In genomic region chr13:77868314-77868713, GRCm38 (mm10) we compare ENCODE assay signal across 18 mouse cellular contexts.
DNase-seq lines count a peak whose midpoint lies in the region; ATAC-seq and TF ChIP-seq lines count a peak whose summit lies in the region.
"Had no signal": no experiment of that assay in that cellular context is flagged by ENCODE, and none has a peak within 500 bp of the region (broad histone marks: within the 10 kb centered on the region; RNA-seq: fewer than 3 reads in every experiment).

No protein-coding gene starts in this region.

- TF ChIP-seq CTCF in midbrain, postnatal 0 days (IDR thresholded peaks at IDR 0.05), result no peak
- TF ChIP-seq CTCF in stomach, postnatal 0 days (IDR thresholded peaks at IDR 0.05; ENCODE audit: low read depth), result no peak

- no peaks in the 10 kb centered on the region for H3K9me3 ChIP-seq in midbrain, embryonic 10.5 days (replicated peaks)
- H3K9me3 ChIP-seq in midbrain, postnatal 0 days (ENCODE audit: low read length), result no peaks in the 10 kb centered on the region
- no peaks in the 10 kb centered on the region for H3K9me3 ChIP-seq in forebrain, embryonic 12.5 days
- no peaks in the 10 kb centered on the region for H3K9me3 ChIP-seq in midbrain, embryonic 14.5 days (ENCODE audit: control insufficient read depth, low read length)
- H3K9me3 ChIP-seq in stomach, postnatal 0 days (ENCODE audit: control insufficient read depth, low read length), result no peaks in the 10 kb centered on the region
- H3K9me3 ChIP-seq in liver, embryonic 11.5 days (ENCODE audit: control insufficient read depth, low read length), result no peaks in the 10 kb centered on the region
- H3K9me3 ChIP-seq: embryonic facial prominence, embryonic 15.5 days; heart, embryonic 13.5 days; limb, embryonic 13.5 days; lung, embryonic 15.5 days had no signal

- H3K9ac ChIP-seq in midbrain, postnatal 0 days (replicated peaks; ENCODE audit: low read length, poor library complexity, severe bottlenecking), result no peak overlapping the region
- H3K9ac ChIP-seq in forebrain, embryonic 12.5 days, result no peak overlapping the region
- H3K9ac ChIP-seq in midbrain, embryonic 14.5 days (replicated peaks; ENCODE audit: low read length), result no peak overlapping the region
- no peak overlapping the region for H3K9ac ChIP-seq in stomach, postnatal 0 days (ENCODE audit: low read length)
- no peak overlapping the region for H3K9ac ChIP-seq in liver, embryonic 11.5 days (ENCODE audit: low read depth, low read length)
- H3K9ac ChIP-seq: embryonic facial prominence, embryonic 15.5 days; heart, embryonic 13.5 days; limb, embryonic 13.5 days; liver, embryonic 14.5 days; lung, embryonic 15.5 days had no signal

- peak overlapping the region; percentile 58 for H3K27ac ChIP-seq in midbrain, embryonic 10.5 days (replicated peaks)
- no peak overlapping the region for H3K27ac ChIP-seq in midbrain, postnatal 0 days (ENCODE audit: low read depth, low read length)
- H3K27ac ChIP-seq in forebrain, embryonic 12.5 days, result peak overlapping the region; percentile 54; the same call in 1 of the 2 replicates
- no peak overlapping the region for H3K27ac ChIP-seq in midbrain, embryonic 14.5 days (replicated peaks; ENCODE audit: low read depth, low read length)
- H3K27ac ChIP-seq in stomach, postnatal 0 days (replicated peaks), result no peak overlapping the region
- no peak overlapping the region for H3K27ac ChIP-seq in liver, embryonic 11.5 days (ENCODE audit: low read depth, low read length)
- H3K27ac ChIP-seq: embryonic facial prominence, embryonic 15.5 days; heart, embryonic 13.5 days; limb, embryonic 13.5 days; liver, embryonic 14.5 days; lung, embryonic 15.5 days had no signal

- no peak overlapping the region for H3K4me3 ChIP-seq in midbrain, embryonic 10.5 days
- no peak overlapping the region for H3K4me3 ChIP-seq in midbrain, postnatal 0 days (ENCODE audit: low read depth, low read length)
- no peak overlapping the region for H3K4me3 ChIP-seq in forebrain, embryonic 12.5 days (replicated peaks)
- H3K4me3 ChIP-seq in midbrain, embryonic 14.5 days (replicated peaks; ENCODE audit: low read depth, low read length), result no peak overlapping the region
- no peak overlapping the region for H3K4me3 ChIP-seq in stomach, postnatal 0 days (ENCODE audit: low read depth, low read length)
- no peak overlapping the region for H3K4me3 ChIP-seq in liver, embryonic 11.5 days (ENCODE audit: low read depth, low read length)
- H3K4me3 ChIP-seq: embryonic facial prominence, embryonic 15.5 days; heart, embryonic 13.5 days; limb, embryonic 13.5 days; lung, embryonic 15.5 days had no signal

- ATAC-seq in midbrain, postnatal 0 days (ENCODE audit: low FRiP score), result no peak
- peak; percentile 73 for ATAC-seq in forebrain, embryonic 12.5 days (ENCODE audit: low FRiP score)
- ATAC-seq in midbrain, embryonic 14.5 days (ENCODE audit: low FRiP score, low TSS enrichment), result peak; percentile 68
- ATAC-seq in stomach, postnatal 0 days (ENCODE audit: low FRiP score, low TSS enrichment), result no peak
- ATAC-seq in liver, embryonic 11.5 days (replicated peaks; ENCODE audit: low FRiP score), result no peak
- ATAC-seq: hindbrain, embryonic 16.5 days; intestine, postnatal 0 days had no signal

- peaks cover 10% of the 10 kb centered on the region; the same call in 1 of the 2 replicates for H3K27me3 ChIP-seq in midbrain, embryonic 10.5 days (ENCODE audit: low read depth, poor library complexity, severe bottlenecking)
- no peaks in the 10 kb centered on the region for H3K27me3 ChIP-seq in midbrain, postnatal 0 days (ENCODE audit: insufficient read depth, low read length)
- H3K27me3 ChIP-seq in forebrain, embryonic 12.5 days, result no peaks in the 10 kb centered on the region
- H3K27me3 ChIP-seq in midbrain, embryonic 14.5 days (ENCODE audit: control insufficient read depth, insufficient read depth, low read length), result no peaks in the 10 kb centered on the region
- H3K27me3 ChIP-seq in stomach, postnatal 0 days (ENCODE audit: control insufficient read depth, insufficient read depth, low read length), result no peaks in the 10 kb centered on the region
- no peaks in the 10 kb centered on the region for H3K27me3 ChIP-seq in liver, embryonic 11.5 days (replicated peaks; ENCODE audit: control insufficient read depth, insufficient read depth, low read length)
- H3K27me3 ChIP-seq: embryonic facial prominence, embryonic 15.5 days; heart, embryonic 13.5 days; limb, embryonic 13.5 days; lung, embryonic 15.5 days had no signal

- peaks cover 35% of the 10 kb centered on the region for H3K4me1 ChIP-seq in midbrain, embryonic 10.5 days
- no peaks in the 10 kb centered on the region for H3K4me1 ChIP-seq in midbrain, postnatal 0 days (ENCODE audit: insufficient read depth, low read length)
- H3K4me1 ChIP-seq in forebrain, embryonic 12.5 days, result peaks cover 4% of the 10 kb centered on the region; the same call in 1 of the 2 replicates
- H3K4me1 ChIP-seq in midbrain, embryonic 14.5 days (ENCODE audit: control insufficient read depth, insufficient read depth, low read length), result 0 out of 2 replicates have a peak, but pooled peaks cover 4% of the 10 kb centered on the region
- H3K4me1 ChIP-seq in stomach, postnatal 0 days (replicated peaks; ENCODE audit: control insufficient read depth, insufficient read depth), result no peaks in the 10 kb centered on the region
- no peaks in the 10 kb centered on the region for H3K4me1 ChIP-seq in liver, embryonic 11.5 days (replicated peaks; ENCODE audit: control insufficient read depth, insufficient read depth, low read length)
- H3K4me1 ChIP-seq: embryonic facial prominence, embryonic 15.5 days; heart, embryonic 13.5 days; limb, embryonic 13.5 days; lung, embryonic 15.5 days had no signal

- no peak for TF ChIP-seq EP300 in stomach, postnatal 0 days (optimal IDR thresholded peaks at IDR 0.05)

- DNase-seq in midbrain, embryonic 10.5 days (ENCODE audit: low spot score), result peak; percentile 66
- DNase-seq in midbrain, postnatal 0 days (ENCODE audit: low spot score), result no peak
- DNase-seq in midbrain, embryonic 14.5 days, result peak; percentile 51
- DNase-seq in stomach, postnatal 0 days (ENCODE audit: low spot score), result no peak
- no peak for DNase-seq in liver, embryonic 11.5 days (ENCODE audit: low spot score)
- DNase-seq in yolk sac, embryonic 10.5 days (ENCODE audit: low spot score), result no peak
- DNase-seq: cerebellum, adult 2 months; cerebellum, postnatal 36 days; lung, postnatal 4 days; right cerebral cortex, adult 18-20 months had no signal

- no peaks in the 10 kb centered on the region for H3K36me3 ChIP-seq in midbrain, embryonic 10.5 days
- no peaks in the 10 kb centered on the region for H3K36me3 ChIP-seq in midbrain, postnatal 0 days (ENCODE audit: insufficient read depth, low read length)
- no peaks in the 10 kb centered on the region for H3K36me3 ChIP-seq in forebrain, embryonic 12.5 days (replicated peaks)
- H3K36me3 ChIP-seq in midbrain, embryonic 14.5 days (ENCODE audit: control insufficient read depth, insufficient read depth, low read length), result no peaks in the 10 kb centered on the region
- H3K36me3 ChIP-seq in stomach, postnatal 0 days (ENCODE audit: control insufficient read depth, insufficient read depth, low read length), result no peaks in the 10 kb centered on the region
- no peaks in the 10 kb centered on the region for H3K36me3 ChIP-seq in liver, embryonic 11.5 days (ENCODE audit: control insufficient read depth, insufficient read depth, low read length)
- H3K36me3 ChIP-seq: embryonic facial prominence, embryonic 15.5 days; heart, embryonic 13.5 days; limb, embryonic 13.5 days; lung, embryonic 15.5 days had no signal

- WGBS in midbrain, embryonic 10.5 days, result 23% methylated on average over 2 of the region's 2 CpGs
- WGBS in midbrain, postnatal 0 days, result 27% methylated on average over 2 of the region's 2 CpGs
- 36% methylated on average over 2 of the region's 2 CpGs for WGBS in forebrain, embryonic 12.5 days
- WGBS in midbrain, embryonic 14.5 days, result 23% methylated on average over 2 of the region's 2 CpGs
- WGBS in stomach, postnatal 0 days, result 60% methylated on average over 2 of the region's 2 CpGs
- 64% methylated on average over 2 of the region's 2 CpGs for WGBS in liver, embryonic 11.5 days

- H3K4me2 ChIP-seq in midbrain, postnatal 0 days (ENCODE audit: low read depth, low read length, poor library complexity, severe bottlenecking), result no peak overlapping the region
- H3K4me2 ChIP-seq in forebrain, embryonic 12.5 days, result no peak overlapping the region
- H3K4me2 ChIP-seq in midbrain, embryonic 14.5 days (ENCODE audit: low read length), result no peak overlapping the region
- H3K4me2 ChIP-seq in stomach, postnatal 0 days (replicated peaks; ENCODE audit: low read depth), result no peak overlapping the region
- no peak overlapping the region for H3K4me2 ChIP-seq in liver, embryonic 11.5 days
- H3K4me2 ChIP-seq: embryonic facial prominence, embryonic 15.5 days; heart, embryonic 13.5 days; limb, embryonic 13.5 days; lung, embryonic 15.5 days had no signal

Comparison
In these comparisons a context has a peak if more than half of its experiments do, and no peak if none do; other contexts are left out.
1. DNase-seq: peak in midbrain, embryonic 10.5 days (single experiment) and midbrain, embryonic 14.5 days (single experiment); none in midbrain, postnatal 0 days (single experiment), stomach, postnatal 0 days (single experiment), liver, embryonic 11.5 days (single experiment) and yolk sac, embryonic 10.5 days (single experiment).
2. H3K27ac ChIP-seq: peak in midbrain, embryonic 10.5 days (single experiment) and forebrain, embryonic 12.5 days (single experiment); none in midbrain, postnatal 0 days (single experiment), midbrain, embryonic 14.5 days (single experiment), stomach, postnatal 0 days (single experiment) and liver, embryonic 11.5 days (single experiment).
3. ATAC-seq: peak in forebrain, embryonic 12.5 days (single experiment) and midbrain, embryonic 14.5 days (single experiment); none in midbrain, postnatal 0 days (single experiment), stomach, postnatal 0 days (single experiment) and liver, embryonic 11.5 days (single experiment).